Mouse (Mus musculus) adrenal gland, postnatal 10 days (tissue): Measurements from ENCODE around the gene Rnf149. TPM values are rescaled to one million over a fixed set of nuclear protein-coding genes. Genes with fewer than 3 reads are reported as not detected.

Source experiments
- DNase-seq: peaks from one replicate; pipeline ENCODE4 v3.0.0; 2021; ENCODE audit warnings: mixed read lengths
- total RNA-seq, 2 experiments: library from RNA; stranded (reverse); gene quantifications; 2 replicates each; pipeline ENCODE4 v1.2.3; 2021

Rnf149 gene
- total RNA-seq, 2 experiments from 2014 or later: 41.7 to 42.3 TPM

GRCm38 (mm10) chr1:39528319-39528718 lies 48.9 kb downstream of the Rnf149 start:
- no peak for DNase-seq

- DNase-seq: peak; percentile 91
Observed at GRCm38 (mm10) chr1:39527432-39527831, 49.8 kb downstream of the Rnf149 start.

GRCm38 (mm10) chr1:39526371-39527167 lies 50.6 kb downstream of the Rnf149 start:
- DNase-seq: no peak

- DNase-seq: no peak
Observed at GRCm38 (mm10) chr1:39525763-39526162, 51.4 kb downstream of the Rnf149 start.

GRCm38 (mm10) chr1:39522519-39522918 lies 54.7 kb downstream of the Rnf149 start:
- no peak for DNase-seq

- DNase-seq: no peak
Observed at GRCm38 (mm10) chr1:39521326-39521725, 55.9 kb downstream of the Rnf149 start.

GRCm38 (mm10) chr1:39515303-39515991 lies 61.8 kb downstream of the Rnf149 start:
- DNase-seq: no peak

- no peak for DNase-seq
Observed at GRCm38 (mm10) chr1:39512183-39512582, 65.0 kb downstream of the Rnf149 start.

GRCm38 (mm10) chr1:39511775-39512174 lies 65.4 kb downstream of the Rnf149 start:
- DNase-seq: no peak

- no peak for DNase-seq
Observed at GRCm38 (mm10) chr1:39505600-39505999, 71.6 kb downstream of the Rnf149 start.

- no peak for DNase-seq
Observed at GRCm38 (mm10) chr1:39504261-39504660, 72.9 kb downstream of the Rnf149 start.

GRCm38 (mm10) chr1:39502817-39503633 lies 74.2 kb downstream of the Rnf149 start:
- peak; percentile 57 for DNase-seq

Other genes with a start within 250 kb of the Rnf149 start
- 100 to 1,000 TPM; 867 to 928 TPM for gene Rpl31, start 209.6 kb downstream of the Rnf149 start, total RNA-seq
- 10 to 100 TPM in 1 of 2 experiments, 1 to 10 TPM in 1; 9.2 to 12.4 TPM for gene Tbc1d8, start 98.7 kb downstream of the Rnf149 start, total RNA-seq
- 10 to 100 TPM; 18.5 to 18.8 TPM for gene Cnot11, start 42.4 kb downstream of the Rnf149 start, total RNA-seq
- 1 to 10 TPM in 1 of 2 experiments, under 1 TPM in 1; 0.36 to 1.1 TPM for gene Creg2, start 74.1 kb upstream of the Rnf149 start, total RNA-seq
- gene Rfx8, start 143.6 kb upstream of the Rnf149 start, total RNA-seq: under 1 TPM; 0.21 to 0.48 TPM
- not detected for gene Gm3646, start 227.9 kb upstream of the Rnf149 start, total RNA-seq